Mouse (Mus musculus) thymus, adult 2 months (tissue): ENCODE data around the gene Foxk1. TPM values are rescaled to one million over a fixed set of nuclear protein-coding genes. Genes with fewer than 3 reads are reported as not detected.

Experiments used
- DNase-seq: peaks from one replicate; pipeline ENCODE4 v3.0.0; 2021
- H3K27ac ChIP-seq: fragments of 200-500 bp; 2 replicates; pipeline ENCODE4 v1.5.1; 2012; ENCODE audit warnings: low read length, control low read depth; ENCODE audit not compliant: control insufficient read depth, insufficient read depth
- H3K27me3 ChIP-seq: fragments of 200-500 bp; 2 replicates; pipeline ENCODE4 v1.6.1; 2012; ENCODE audit warnings: mild to moderate bottlenecking, low read length, moderate library complexity, mixed read lengths; ENCODE audit not compliant: control insufficient read depth, insufficient read depth
- H3K36me3 ChIP-seq: fragments of 200-500 bp; 2 replicates; pipeline ENCODE4 v1.6.1; 2012; ENCODE audit warnings: mild to moderate bottlenecking, low read length, moderate library complexity; ENCODE audit not compliant: control insufficient read depth, insufficient read depth
- H3K4me1 ChIP-seq: fragments of 200-500 bp; replicated peaks from 2 replicates; pipeline ENCODE4 v1.6.1; 2012; ENCODE audit warnings: low read length; ENCODE audit not compliant: control insufficient read depth, insufficient read depth
- H3K4me3 ChIP-seq: fragments of 200-500 bp; 2 replicates; pipeline ENCODE4 v1.5.1; 2012; ENCODE audit warnings: mild to moderate bottlenecking, low read length, control low read depth, moderate library complexity; ENCODE audit not compliant: control insufficient read depth, insufficient read depth
- CTCF ChIP-seq: fragments of 200-500 bp; IDR thresholded peaks from 2 replicates; pipeline ENCODE4 v1.5.1; 2012; ENCODE audit warnings: mild to moderate bottlenecking, control low read depth, low read length, moderate library complexity, borderline replicate concordance; ENCODE audit not compliant: control insufficient read depth, poor library complexity, insufficient read depth; ENCODE audit errors: extremely low read depth
- POLR2A ChIP-seq: fragments of 200-500 bp; IDR thresholded peaks from 2 replicates; pipeline ENCODE4 v1.6.1; 2012; ENCODE audit warnings: mild to moderate bottlenecking, low read length, control low read depth, moderate library complexity; ENCODE audit not compliant: control insufficient read depth, poor library complexity, insufficient read depth; ENCODE audit errors: extremely low read depth
- WGBS: fragments of 180-500 bp; shearing (Covaris S2); methylation state at CpG from one replicate; pipeline ENCODE4 v1.1.7; 2018; 5-methylcytosine and 5-hydroxymethylcytosine counted together
- polyA plus RNA-seq: library from polyadenylated mRNA; depleted of rRNA; stranded (reverse); fragments of >200 nt; gene quantifications from 2 replicates; pipeline ENCODE4 v1.2.3, GENCODE M21; 2012

Gene Foxk1
- polyA plus RNA-seq, 1 experiment, result 27.9 TPM

DNA sequence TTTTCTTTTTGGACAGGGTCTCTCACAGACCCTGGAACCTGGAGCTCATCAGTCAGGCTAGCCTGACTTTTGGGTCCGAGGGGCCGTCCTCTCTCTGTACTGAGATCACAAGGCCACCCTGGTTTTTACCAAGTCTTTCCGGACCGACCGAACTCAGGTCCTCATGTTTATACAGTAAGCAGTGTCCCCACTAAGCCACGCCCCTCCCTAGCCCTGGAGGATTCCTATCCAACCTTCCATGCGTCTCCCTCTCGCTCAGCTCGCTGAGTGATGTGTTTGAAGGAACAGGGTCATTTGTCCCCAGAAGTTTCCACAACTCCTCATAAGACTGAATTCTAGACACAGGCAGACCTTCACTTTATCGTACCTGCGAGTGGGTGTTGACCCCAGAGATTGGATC is 5.6 kb downstream of the Foxk1 start:
- no peak for DNase-seq
- WGBS, result 95% methylated on average over 11 of the region's 11 CpGs
- TF ChIP-seq POLR2A (no peak), CTCF (no peak)
- Histone ChIP-seq H3K36me3 (no peaks in the 10 kb centered on the region), H3K4me1 (peaks cover 32% of the 10 kb centered on the region), H3K27me3 (no peaks in the 10 kb centered on the region), H3K4me3 (no peak overlapping the region), H3K27ac (no peak overlapping the region)

DNA sequence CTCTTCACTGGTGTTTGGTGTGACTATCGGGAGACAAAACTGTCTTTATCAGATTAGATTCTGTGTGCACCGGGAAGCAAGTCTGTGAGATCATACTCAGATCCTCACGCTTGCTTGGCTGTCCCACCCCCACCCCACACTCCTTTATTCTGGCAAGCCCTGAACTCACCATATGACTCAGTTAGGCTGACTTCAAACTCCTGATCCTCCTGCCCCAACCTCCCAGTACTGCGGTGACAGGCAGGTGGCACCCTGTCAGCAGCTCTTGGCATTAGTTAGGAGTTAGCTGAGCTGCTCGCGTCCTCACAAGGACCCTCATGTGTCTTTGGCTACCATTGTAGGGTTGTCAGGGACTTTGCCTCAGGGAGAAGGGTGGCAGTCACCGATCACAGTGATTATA is 6.1 kb downstream of the Foxk1 start:
- H3K27ac ChIP-seq, result no peak overlapping the region
- peaks cover 28% of the 10 kb centered on the region for H3K4me1 ChIP-seq
- no peaks in the 10 kb centered on the region for H3K27me3 ChIP-seq
- H3K4me3 ChIP-seq, result no peak overlapping the region
- TF ChIP-seq CTCF (no peak), POLR2A (no peak)
- no peaks in the 10 kb centered on the region for H3K36me3 ChIP-seq
- no peak for DNase-seq
- WGBS, result 89% methylated on average over 7 of the region's 7 CpGs

GRCm38 (mm10) chr5:142409169-142409568 is 7.9 kb downstream of the Foxk1 start:
- Histone ChIP-seq H3K27me3 (no peaks in the 10 kb centered on the region), H3K36me3 (no peaks in the 10 kb centered on the region), H3K4me3 (no peak overlapping the region), H3K4me1 (peaks cover 16% of the 10 kb centered on the region), H3K27ac (no peak overlapping the region)
- TF ChIP-seq POLR2A (no peak), CTCF (no peak)
- 79% methylated on average over 6 of the region's 6 CpGs for WGBS
- no peak for DNase-seq

- Histone ChIP-seq H3K4me1 (peaks cover 6% of the 10 kb centered on the region; the same call in 1 of the 2 replicates), H3K36me3 (no peaks in the 10 kb centered on the region), H3K27ac (no peak overlapping the region), H3K4me3 (no peak overlapping the region), H3K27me3 (no peaks in the 10 kb centered on the region)
- DNase-seq, result no peak
- TF ChIP-seq POLR2A (no peak), CTCF (no peak)
- WGBS, result 93% methylated on average over 7 of the region's 7 CpGs
Observed at GRCm38 (mm10) chr5:142410348-142410747, 9.1 kb downstream of the Foxk1 start.

DNA sequence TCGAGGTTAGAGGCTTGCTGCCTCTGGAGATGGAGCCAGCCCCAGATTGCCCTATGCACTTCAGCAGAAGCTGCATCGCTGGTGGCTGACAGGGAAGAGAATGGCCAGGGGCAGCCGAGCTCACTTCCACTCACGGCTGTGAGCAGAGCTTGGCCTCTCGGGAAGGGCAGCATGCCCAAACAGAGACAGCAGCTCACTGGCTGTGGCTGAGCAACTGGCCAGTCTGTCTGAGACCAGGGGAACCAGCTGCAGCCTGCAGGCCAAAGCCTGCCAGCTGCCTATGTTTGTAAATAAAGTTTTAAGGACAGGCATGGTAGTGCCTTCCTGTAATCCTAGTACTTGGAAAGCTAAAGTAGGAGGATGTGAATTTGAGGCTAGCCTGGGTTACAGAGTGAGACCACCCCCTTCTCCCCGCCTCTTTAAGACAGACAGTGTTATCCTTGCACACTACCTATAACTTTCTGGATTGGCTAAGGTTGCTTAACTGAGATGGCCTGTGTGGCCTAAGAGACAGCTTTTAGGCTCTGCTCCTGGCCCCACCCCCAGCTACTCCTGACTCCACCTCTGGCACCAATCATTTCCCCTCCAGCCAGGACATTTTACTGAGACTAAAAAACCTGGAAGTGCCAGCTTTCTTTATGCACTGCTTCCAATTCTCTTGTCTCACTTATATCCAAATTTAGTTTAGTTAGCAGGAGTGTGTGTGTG is 11.5 kb downstream of the Foxk1 start:
- H3K36me3 ChIP-seq, result no peaks in the 10 kb centered on the region
- TF ChIP-seq POLR2A (no peak), CTCF (no peak)
- H3K27ac ChIP-seq, result no peak overlapping the region
- no peak overlapping the region for H3K4me3 ChIP-seq
- WGBS, result 91% methylated on average over 6 of the region's 6 CpGs
- peaks cover 10% of the 10 kb centered on the region for H3K4me1 ChIP-seq
- no peaks in the 10 kb centered on the region for H3K27me3 ChIP-seq
- no peak for DNase-seq

GRCm38 (mm10) chr5:142413723-142414445 is 12.6 kb downstream of the Foxk1 start:
- Histone ChIP-seq H3K27me3 (no peaks in the 10 kb centered on the region), H3K36me3 (no peaks in the 10 kb centered on the region), H3K27ac (no peak overlapping the region), H3K4me3 (no peak overlapping the region), H3K4me1 (peaks cover 10% of the 10 kb centered on the region)
- TF ChIP-seq POLR2A (no peak), CTCF (no peak)
- 85% methylated on average over 9 of the region's 9 CpGs for WGBS
- no peak for DNase-seq

GRCm38 (mm10) chr5:142415401-142415800 is 14.1 kb downstream of the Foxk1 start:
- DNase-seq, result no peak

More at GRCm38 (mm10) chr5:142415401-142415800, 14.1 kb downstream of the Foxk1 start:
- Histone ChIP-seq H3K27me3 (no peaks in the 10 kb centered on the region), H3K4me3 (no peak overlapping the region), H3K4me1 (peaks cover 10% of the 10 kb centered on the region), H3K36me3 (0 out of 2 replicates have a peak, but pooled peaks cover 3% of the 10 kb centered on the region), H3K27ac (no peak overlapping the region)
- WGBS, result 91% methylated on average over 6 of the region's 6 CpGs
- no peak for TF ChIP-seq CTCF
- TF ChIP-seq POLR2A, result no peak
